Comparison of ENCODE assay signal across 9 mouse cellular contexts in genomic region chr2:113234559-113234958, GRCm38 (mm10). TPM values are rescaled to one million over a fixed set of nuclear protein-coding genes. Genes with fewer than 3 reads are reported as not detected.
DNase-seq lines count a peak whose midpoint lies in the region; ATAC-seq and TF ChIP-seq lines count a peak whose summit lies in the region.
"Had no signal": no experiment of that assay in that cellular context is flagged by ENCODE, and none has a peak within 500 bp of the region (broad histone marks: within the 10 kb centered on the region; RNA-seq: fewer than 3 reads in every experiment).

No protein-coding gene starts in this region.

- no peaks in the 10 kb centered on the region for H3K4me1 ChIP-seq in heart, embryonic 10.5 days
- no peaks in the 10 kb centered on the region for H3K4me1 ChIP-seq in limb, embryonic 14.5 days (ENCODE audit: control insufficient read depth, insufficient read depth, low read length)

- no peaks in the 10 kb centered on the region for H3K27me3 ChIP-seq in heart, embryonic 10.5 days (ENCODE audit: insufficient read depth, poor library complexity, severe bottlenecking)
- no peaks in the 10 kb centered on the region for H3K27me3 ChIP-seq in limb, embryonic 14.5 days (ENCODE audit: control insufficient read depth, insufficient read depth, low read length)

- DNase-seq in heart, adult 18-20 months, result peak; percentile 4 to 38
- no peak for DNase-seq in heart, embryonic 10.5 days (ENCODE audit: low spot score)
- peak; percentile 19 for DNase-seq in ovary, postnatal 14 days (ENCODE audit: low spot score)
- DNase-seq in ovary, postnatal 10 days (ENCODE audit: low spot score), result no peak
- peak; percentile 83 for DNase-seq in embryo, embryonic 11 days
- peak; percentile 83 for DNase-seq in limb, embryonic 14.5 days (ENCODE audit: low spot score)
- DNase-seq in frontal cortex, postnatal 25 days (ENCODE audit: low spot score in 2 of 2), result no peak

- no peak overlapping the region for H3K4me2 ChIP-seq in limb, embryonic 14.5 days (replicated peaks; ENCODE audit: low read depth, low read length, severe bottlenecking)

- H3K9ac ChIP-seq in limb, embryonic 14.5 days (ENCODE audit: low read depth, low read length, severe bottlenecking), result no peak overlapping the region

- no peak for TF ChIP-seq POLR2A in limb, embryonic 14.5 days (IDR thresholded peaks at IDR 0.05; ENCODE audit: borderline replicate concordance, extremely low read depth, insufficient read depth, insufficient read length)

- no peak overlapping the region for H3K4me3 ChIP-seq in heart, embryonic 10.5 days
- no peak overlapping the region for H3K4me3 ChIP-seq in limb, embryonic 14.5 days (replicated peaks; ENCODE audit: low read length)

- 19% methylated on average over 3 of the region's 3 CpGs for WGBS in heart, embryonic 10.5 days
- 21% methylated on average over 3 of the region's 3 CpGs for WGBS in limb, embryonic 14.5 days

- no peaks in the 10 kb centered on the region for H3K9me3 ChIP-seq in heart, embryonic 10.5 days
- no peaks in the 10 kb centered on the region for H3K9me3 ChIP-seq in limb, embryonic 14.5 days (ENCODE audit: control insufficient read depth, low read length)

- H3K27ac ChIP-seq in heart, embryonic 10.5 days, result no peak overlapping the region
- no peak overlapping the region for H3K27ac ChIP-seq in limb, embryonic 14.5 days (replicated peaks; ENCODE audit: low read depth, low read length)

- ATAC-seq in limb, embryonic 14.5 days (ENCODE audit: low FRiP score, low read depth), result no peak
- ATAC-seq in erythroblast, adult 5-6 weeks (replicated peaks; ENCODE audit: low FRiP score, poor library complexity, severe bottlenecking), result no peak

- H3K36me3 ChIP-seq in heart, embryonic 10.5 days, result no peaks in the 10 kb centered on the region
- H3K36me3 ChIP-seq in limb, embryonic 14.5 days (ENCODE audit: control insufficient read depth, insufficient read depth, low read length), result no peaks in the 10 kb centered on the region

RNA-seq across cellular contexts. Expression of gene Ryr3, which starts 17.7 kb away (rescaled TPM):
- 1 to 10 TPM in 1 of 2 experiments, under 1 TPM in 1; 0.69 to 2.1 TPM for total RNA-seq in heart, adult 18-20 months (2021)
- polyA plus RNA-seq in heart, embryonic 10.5 days (2016; fragmentation: Nextera tagmentation; extraction: Ambion mirVana), result 1.8 and 3.7 TPM in 2 replicates
- polyA plus RNA-seq in limb, embryonic 14.5 days (2012; rRNA removed), result 3.0 TPM in 2 replicates
- 1.0 and 1.2 TPM in 2 replicates for polyA plus RNA-seq in limb, embryonic 14.5 days (2014; fragmentation: Nextera tagmentation; extraction: Ambion mirVana)
- total RNA-seq in erythroblast, adult 5-6 weeks (2015; ENCODE audit: low replicate concordance), result not detected in 2 replicates
- total RNA-seq in erythroblast, adult 5-6 weeks (2017; ENCODE audit: low replicate concordance), result not detected in 2 replicates

RNA-seq across cellular contexts. Expression of gene Tmco5b, which starts 51.0 kb away (rescaled TPM):
- not detected for total RNA-seq in heart, adult 18-20 months (2021)
- not detected in 2 replicates for polyA plus RNA-seq in heart, embryonic 10.5 days (2016; fragmentation: Nextera tagmentation; extraction: Ambion mirVana)
- not detected in 2 replicates for polyA plus RNA-seq in limb, embryonic 14.5 days (2012; rRNA removed)
- polyA plus RNA-seq in limb, embryonic 14.5 days (2014; fragmentation: Nextera tagmentation; extraction: Ambion mirVana), result not detected in 2 replicates
- not detected in 2 replicates for total RNA-seq in erythroblast, adult 5-6 weeks (2015; ENCODE audit: low replicate concordance)
- not detected in 2 replicates for total RNA-seq in erythroblast, adult 5-6 weeks (2017; ENCODE audit: low replicate concordance)
- polyA plus RNA-seq: small intestine, adult 2 months had no signal

Comparison
In these comparisons a context has a peak if more than half of its experiments do, and no peak if none do; other contexts are left out.
1. DNase-seq: peak in heart, adult 18-20 months (2 of 2), ovary, postnatal 14 days (single experiment), embryo, embryonic 11 days (single experiment) and limb, embryonic 14.5 days (single experiment); none in heart, embryonic 10.5 days (single experiment), ovary, postnatal 10 days (single experiment) and frontal cortex, postnatal 25 days (0 of 2).